Mouse (Mus musculus): ENCODE measurements around the gene Polr2m. TPM values are rescaled to one million over a fixed set of nuclear protein-coding genes. Genes with fewer than 3 reads are reported as not detected.

Polr2m gene
- polyA plus RNA-seq, 1 experiment = 203 TPM

- Histone ChIP-seq H3K9ac (ENCODE audit: low read depth, poor library complexity, severe bottlenecking) (no peak overlapping the region), H3K27me3 (ENCODE audit: control insufficient read depth, insufficient read depth, low read length, poor library complexity, severe bottlenecking) (no peaks in the 10 kb centered on the region), H3K27ac (ENCODE audit: insufficient read depth, low read length) (no peak overlapping the region), H3K9me3 (replicated peaks; ENCODE audit: control insufficient read depth, insufficient read depth, low read length, poor library complexity, severe bottlenecking) (no peaks in the 10 kb centered on the region), H3K4me3 (ENCODE audit: low read depth, low read length) (no peak overlapping the region), H3K4me1 (ENCODE audit: control insufficient read depth, insufficient read depth, low read length) (no peaks in the 10 kb centered on the region), H3K36me3 (ENCODE audit: control insufficient read depth, insufficient read depth, low read length, poor library complexity, severe bottlenecking) (no peaks in the 10 kb centered on the region)
- TF ChIP-seq POLR2A (IDR thresholded peaks at IDR 0.05; ENCODE audit: insufficient read depth, low read length) = no peak
- no peak for TF ChIP-seq EP300 (IDR thresholded peaks at IDR 0.05; ENCODE audit: insufficient read depth, low read depth, low read length)
- no peak for TF ChIP-seq CTCF (IDR thresholded peaks at IDR 0.05; ENCODE audit: low read depth, low read length)
Observed at GRCm38 (mm10) chr9:71466111-71466510, 19.6 kb downstream of the Polr2m start.

DNA sequence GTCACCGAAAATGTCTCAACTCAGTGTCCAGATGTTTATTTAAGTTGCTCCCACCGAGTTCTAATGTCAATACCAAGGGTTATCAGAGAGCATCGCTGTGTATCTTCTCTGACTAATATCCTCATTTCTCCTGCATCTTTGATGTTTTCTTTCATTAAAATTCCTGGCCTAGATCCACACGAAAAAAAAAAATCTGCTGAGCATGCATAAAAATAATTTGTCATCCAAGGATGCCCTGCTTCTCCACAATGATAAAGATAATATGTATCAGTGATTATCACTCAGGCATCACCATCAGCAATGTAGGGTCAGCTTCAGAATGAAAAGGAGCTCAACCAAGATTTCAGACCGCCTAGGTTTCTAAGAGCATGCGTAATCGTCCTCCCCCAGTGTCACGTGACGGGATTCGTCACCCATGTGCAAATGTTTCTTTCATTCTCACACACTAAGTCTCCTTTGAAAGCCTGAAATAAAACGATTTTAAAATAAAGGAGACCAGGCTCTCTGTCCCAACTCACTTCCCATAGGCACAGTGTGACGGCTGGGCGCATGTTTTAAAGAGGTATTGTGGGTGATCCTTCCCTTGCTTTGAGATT is 22.6 kb downstream of the Polr2m start:
- TF ChIP-seq CTCF (IDR thresholded peaks at IDR 0.05; ENCODE audit: low read depth, low read length) (no peak), POLR2A (IDR thresholded peaks at IDR 0.05; ENCODE audit: insufficient read depth, low read length) (no peak), EP300 (IDR thresholded peaks at IDR 0.05; ENCODE audit: insufficient read depth, low read depth, low read length) (no peak)
- no peak overlapping the region for H3K4me3 ChIP-seq (ENCODE audit: low read depth, low read length)

DNA sequence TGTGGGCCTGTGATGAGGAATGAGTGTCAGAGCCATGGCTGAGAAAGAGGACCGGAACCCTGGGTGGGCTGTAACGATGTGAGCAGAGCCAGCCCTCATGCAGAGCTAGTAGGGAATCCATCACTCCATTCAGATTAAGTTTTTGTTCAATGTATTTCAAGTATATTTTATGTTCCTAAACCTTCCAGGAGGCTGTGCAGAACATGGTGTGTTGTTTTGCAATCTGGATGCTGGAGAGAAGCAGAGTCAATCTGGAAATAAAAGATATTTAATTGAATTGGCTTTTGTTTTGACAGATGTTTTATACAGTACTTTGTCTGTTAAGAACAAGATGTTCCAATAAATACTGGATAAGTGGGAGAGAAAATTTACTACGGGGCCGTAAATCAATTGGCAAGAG is 29.0 kb downstream of the Polr2m start:
- no peaks in the 10 kb centered on the region for H3K9me3 ChIP-seq (replicated peaks; ENCODE audit: control insufficient read depth, insufficient read depth, low read length, poor library complexity, severe bottlenecking)
- no peak for TF ChIP-seq POLR2A (IDR thresholded peaks at IDR 0.05; ENCODE audit: insufficient read depth, low read length)
- no peak for TF ChIP-seq EP300 (IDR thresholded peaks at IDR 0.05; ENCODE audit: insufficient read depth, low read depth, low read length)
- TF ChIP-seq CTCF (IDR thresholded peaks at IDR 0.05; ENCODE audit: low read depth, low read length) = no peak
- no peaks in the 10 kb centered on the region for H3K4me1 ChIP-seq (ENCODE audit: control insufficient read depth, insufficient read depth, low read length)
- H3K4me3 ChIP-seq (ENCODE audit: low read depth, low read length) = no peak overlapping the region
- H3K27me3 ChIP-seq (ENCODE audit: control insufficient read depth, insufficient read depth, low read length, poor library complexity, severe bottlenecking) = no peaks in the 10 kb centered on the region; the same call in 1 of the 2 replicates
- H3K27ac ChIP-seq (ENCODE audit: insufficient read depth, low read length) = no peak overlapping the region
- no peaks in the 10 kb centered on the region for H3K36me3 ChIP-seq (ENCODE audit: control insufficient read depth, insufficient read depth, low read length, poor library complexity, severe bottlenecking)
- no peak overlapping the region for H3K9ac ChIP-seq (ENCODE audit: low read depth, poor library complexity, severe bottlenecking)

More for the DNA sequence above, 22.6 kb downstream of the Polr2m start:
- Histone ChIP-seq H3K27me3 (ENCODE audit: control insufficient read depth, insufficient read depth, low read length, poor library complexity, severe bottlenecking) (no peaks in the 10 kb centered on the region), H3K36me3 (ENCODE audit: control insufficient read depth, insufficient read depth, low read length, poor library complexity, severe bottlenecking) (no peaks in the 10 kb centered on the region), H3K9me3 (replicated peaks; ENCODE audit: control insufficient read depth, insufficient read depth, low read length, poor library complexity, severe bottlenecking) (no peaks in the 10 kb centered on the region), H3K9ac (ENCODE audit: low read depth, poor library complexity, severe bottlenecking) (no peak overlapping the region), H3K4me1 (ENCODE audit: control insufficient read depth, insufficient read depth, low read length) (no peaks in the 10 kb centered on the region), H3K27ac (ENCODE audit: insufficient read depth, low read length) (no peak overlapping the region)

DNA sequence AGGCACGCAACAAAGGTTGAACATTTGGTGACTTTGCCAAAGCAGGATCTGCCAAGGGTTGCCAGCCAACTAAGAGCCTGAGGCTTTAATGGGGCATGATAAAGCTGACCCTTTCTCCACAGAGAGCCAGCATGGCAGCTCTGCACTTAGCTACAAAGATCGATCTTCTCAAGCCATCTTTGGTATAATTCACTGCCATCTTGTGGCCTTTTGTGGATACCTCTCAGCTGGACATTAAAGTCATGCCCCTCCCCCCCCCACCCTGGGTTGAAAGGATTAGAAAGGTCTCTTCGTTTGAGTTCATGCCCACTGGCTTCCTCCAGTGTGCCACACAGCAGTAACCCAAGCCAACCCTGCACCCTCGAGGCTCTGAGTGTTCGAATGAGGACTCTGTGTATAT is 31.8 kb downstream of the Polr2m start:
- Histone ChIP-seq H3K36me3 (ENCODE audit: control insufficient read depth, insufficient read depth, low read length, poor library complexity, severe bottlenecking) (no peaks in the 10 kb centered on the region), H3K27me3 (ENCODE audit: control insufficient read depth, insufficient read depth, low read length, poor library complexity, severe bottlenecking) (no peaks in the 10 kb centered on the region; the same call in 1 of the 2 replicates)

DNA sequence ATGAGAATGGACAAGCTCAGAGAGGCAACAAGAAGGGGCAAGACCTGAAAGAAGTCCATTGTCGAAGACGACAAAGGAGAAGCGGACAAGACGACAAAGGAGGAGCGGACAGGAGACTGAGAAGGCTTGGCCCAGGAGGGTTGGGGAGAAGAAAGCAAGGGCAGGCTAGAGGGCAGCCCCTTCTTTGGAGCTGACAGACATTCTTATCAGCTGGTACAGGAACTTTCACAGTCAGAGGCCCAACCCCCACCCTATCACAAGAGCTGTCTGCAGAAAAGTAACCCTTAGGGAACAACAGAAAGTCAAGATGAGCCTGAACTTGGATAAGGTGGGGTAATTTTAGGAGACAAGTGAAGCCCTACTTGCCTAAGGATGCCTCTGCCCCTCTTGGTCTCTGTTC is 32.4 kb downstream of the Polr2m start:
- Histone ChIP-seq H3K9me3 (replicated peaks; ENCODE audit: control insufficient read depth, insufficient read depth, low read length, poor library complexity, severe bottlenecking) (no peaks in the 10 kb centered on the region), H3K4me1 (ENCODE audit: control insufficient read depth, insufficient read depth, low read length) (no peaks in the 10 kb centered on the region), H3K9ac (ENCODE audit: low read depth, poor library complexity, severe bottlenecking) (no peak overlapping the region), H3K27me3 (ENCODE audit: control insufficient read depth, insufficient read depth, low read length, poor library complexity, severe bottlenecking) (no peaks in the 10 kb centered on the region; the same call in 1 of the 2 replicates), H3K4me3 (ENCODE audit: low read depth, low read length) (no peak overlapping the region), H3K36me3 (ENCODE audit: control insufficient read depth, insufficient read depth, low read length, poor library complexity, severe bottlenecking) (no peaks in the 10 kb centered on the region), H3K27ac (ENCODE audit: insufficient read depth, low read length) (no peak overlapping the region)
- TF ChIP-seq CTCF (IDR thresholded peaks at IDR 0.05; ENCODE audit: low read depth, low read length) (no peak), POLR2A (IDR thresholded peaks at IDR 0.05; ENCODE audit: insufficient read depth, low read length) (no peak), EP300 (IDR thresholded peaks at IDR 0.05; ENCODE audit: insufficient read depth, low read depth, low read length) (no peak)

More for the DNA sequence above, 31.8 kb downstream of the Polr2m start:
- no peak for TF ChIP-seq POLR2A (IDR thresholded peaks at IDR 0.05; ENCODE audit: insufficient read depth, low read length)
- TF ChIP-seq CTCF (IDR thresholded peaks at IDR 0.05; ENCODE audit: low read depth, low read length) = no peak
- TF ChIP-seq EP300 (IDR thresholded peaks at IDR 0.05; ENCODE audit: insufficient read depth, low read depth, low read length) = no peak
- no peak overlapping the region for H3K27ac ChIP-seq (ENCODE audit: insufficient read depth, low read length)
- H3K4me3 ChIP-seq (ENCODE audit: low read depth, low read length) = no peak overlapping the region
- H3K9me3 ChIP-seq (replicated peaks; ENCODE audit: control insufficient read depth, insufficient read depth, low read length, poor library complexity, severe bottlenecking) = no peaks in the 10 kb centered on the region
- no peak overlapping the region for H3K9ac ChIP-seq (ENCODE audit: low read depth, poor library complexity, severe bottlenecking)
- no peaks in the 10 kb centered on the region for H3K4me1 ChIP-seq (ENCODE audit: control insufficient read depth, insufficient read depth, low read length)

- H3K4me3 ChIP-seq (ENCODE audit: low read depth, low read length) = no peak overlapping the region
- H3K4me1 ChIP-seq (ENCODE audit: control insufficient read depth, insufficient read depth, low read length) = no peaks in the 10 kb centered on the region
- H3K9ac ChIP-seq (ENCODE audit: low read depth, poor library complexity, severe bottlenecking) = no peak overlapping the region
- no peaks in the 10 kb centered on the region for H3K36me3 ChIP-seq (ENCODE audit: control insufficient read depth, insufficient read depth, low read length, poor library complexity, severe bottlenecking)
- no peak for TF ChIP-seq EP300 (IDR thresholded peaks at IDR 0.05; ENCODE audit: insufficient read depth, low read depth, low read length)
- no peak for TF ChIP-seq POLR2A (IDR thresholded peaks at IDR 0.05; ENCODE audit: insufficient read depth, low read length)
- TF ChIP-seq CTCF (IDR thresholded peaks at IDR 0.05; ENCODE audit: low read depth, low read length) = no peak
- H3K9me3 ChIP-seq (replicated peaks; ENCODE audit: control insufficient read depth, insufficient read depth, low read length, poor library complexity, severe bottlenecking) = no peaks in the 10 kb centered on the region
- H3K27me3 ChIP-seq (ENCODE audit: control insufficient read depth, insufficient read depth, low read length, poor library complexity, severe bottlenecking) = no peaks in the 10 kb centered on the region; the same call in 1 of the 2 replicates
- H3K27ac ChIP-seq (ENCODE audit: insufficient read depth, low read length) = no peak overlapping the region
Observed at GRCm38 (mm10) chr9:71450626-71451025, 35.1 kb downstream of the Polr2m start.

Measured in ES-Bruce4 (cell line).